Mouse (Mus musculus) T-helper 17 cell (primary cell): ENCODE results near the gene Fam207a.

Experiments used
- in situ Hi-C, 2 experiments: fragments of 300-600 bp; cut with MboI, MseI; formaldehyde crosslinking; loops; 1 replicate in 1 of 2; 2 replicates in 1 of 2; pipeline ENCODE4 v1.15.1; 2025; ENCODE audit warnings: high pct_unique_total_duplicates in 2 of 2

Fam207a gene

DNA sequence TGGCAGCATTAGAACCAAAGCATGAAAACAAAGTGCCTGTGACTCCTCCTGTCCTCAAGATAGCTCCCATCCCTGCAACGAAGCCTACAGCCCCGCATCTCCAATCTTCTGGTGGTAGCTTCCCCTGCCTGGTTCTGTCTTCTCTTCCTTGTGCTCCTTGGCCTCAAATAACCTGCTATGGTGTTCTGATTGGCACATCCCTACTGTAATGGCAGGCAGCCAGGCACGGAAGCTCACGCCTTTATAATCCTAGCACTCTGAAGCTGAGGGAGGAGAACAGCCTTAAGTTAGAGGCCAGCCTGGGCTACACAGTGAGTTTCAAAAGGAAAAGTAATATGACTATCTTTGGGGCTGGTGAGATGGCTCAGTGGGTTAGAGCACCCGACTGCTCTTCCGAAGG lies 11.4 kb downstream of the Fam207a start:
- in situ Hi-C loops: no loop called here

DNA sequence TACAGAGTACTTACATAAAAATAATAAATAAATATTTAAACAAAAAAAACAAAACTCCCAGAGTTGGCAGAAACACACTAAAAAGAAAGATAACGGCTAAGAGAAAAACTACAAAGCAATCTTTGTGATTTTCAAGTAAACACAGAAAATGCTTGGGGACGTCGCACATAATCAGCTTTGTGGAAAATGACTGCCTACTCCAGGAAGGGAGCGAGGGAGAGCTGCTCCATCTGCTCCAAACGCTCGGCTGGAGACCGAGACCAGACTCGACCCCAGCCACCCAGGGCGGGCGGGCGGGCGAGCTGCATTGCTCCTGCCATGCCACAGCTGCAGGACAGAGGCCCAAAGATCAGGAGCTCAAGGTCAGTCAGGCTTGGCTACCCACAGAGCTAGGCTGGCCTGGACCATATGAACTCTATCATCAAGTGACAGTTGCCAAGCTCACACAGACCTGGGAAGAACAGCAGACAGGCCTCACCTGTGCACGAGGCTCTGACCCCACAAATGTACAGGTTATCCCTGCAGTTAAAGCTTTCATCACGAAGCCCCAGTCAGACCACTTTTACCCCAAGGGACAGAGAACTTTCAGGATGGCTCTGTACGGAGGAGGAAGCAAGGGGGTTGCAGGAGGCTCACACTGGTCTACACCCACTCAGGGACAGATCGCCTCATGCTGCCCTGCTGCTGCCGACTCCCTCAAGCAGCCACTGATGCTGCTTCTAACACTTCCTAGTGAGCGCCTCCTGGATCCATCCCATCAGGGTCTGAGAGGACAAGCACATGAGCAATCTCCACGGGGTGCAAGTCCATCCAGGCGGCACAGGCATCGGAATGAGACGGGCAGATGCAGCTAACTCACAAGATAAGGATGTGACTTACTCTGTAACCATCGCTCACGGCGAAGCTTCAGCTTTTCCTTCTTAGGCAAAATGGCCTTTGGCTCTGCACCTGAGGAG lies 12.3 kb downstream of the Fam207a start:
- in situ Hi-C loops: no loop called here

DNA sequence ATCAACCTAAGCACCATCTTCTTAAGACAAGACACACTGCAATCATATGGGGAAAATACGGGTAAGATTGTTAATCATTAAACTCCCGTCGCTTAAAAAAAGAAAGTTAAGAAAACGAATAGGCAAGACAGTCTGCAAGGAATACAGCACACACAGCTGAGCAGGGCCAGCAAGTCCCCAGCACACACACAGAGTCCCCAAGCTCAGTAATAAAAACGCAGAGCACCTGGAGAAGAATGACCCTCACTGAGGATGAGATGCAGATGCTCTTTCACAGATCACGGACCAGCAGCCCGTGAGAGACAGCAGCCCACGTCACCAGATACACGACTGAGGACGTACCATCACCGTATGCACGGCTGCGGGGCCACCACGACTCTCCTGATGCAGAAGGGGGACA lies 14.9 kb downstream of the Fam207a start:
- in situ Hi-C loops: no loop called here

DNA sequence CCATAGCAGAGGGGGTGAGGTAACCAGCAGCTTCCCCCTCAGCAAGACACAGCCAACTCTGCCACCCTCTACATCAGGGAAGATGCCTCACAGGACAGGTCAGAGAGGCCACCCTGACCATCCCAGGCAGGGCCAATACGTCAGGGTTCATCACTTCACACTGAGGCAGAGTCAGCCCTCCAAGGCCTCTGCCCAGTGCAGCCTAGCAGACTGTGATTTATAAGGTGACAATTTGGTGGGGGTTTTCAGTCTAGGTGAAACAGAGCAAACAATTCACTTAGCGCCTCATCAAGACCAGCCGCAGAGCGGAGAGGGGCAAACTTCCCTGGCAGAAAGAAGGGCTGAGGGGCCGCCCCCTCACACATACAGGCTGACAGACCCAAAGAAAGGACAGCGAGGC lies 17.3 kb downstream of the Fam207a start:
- in situ Hi-C loops: loop anchor here (5.0 to 10.0 kb wide), 2 partner anchors 191 to 383 kb away; no protein-coding TSS in a partner anchor

DNA sequence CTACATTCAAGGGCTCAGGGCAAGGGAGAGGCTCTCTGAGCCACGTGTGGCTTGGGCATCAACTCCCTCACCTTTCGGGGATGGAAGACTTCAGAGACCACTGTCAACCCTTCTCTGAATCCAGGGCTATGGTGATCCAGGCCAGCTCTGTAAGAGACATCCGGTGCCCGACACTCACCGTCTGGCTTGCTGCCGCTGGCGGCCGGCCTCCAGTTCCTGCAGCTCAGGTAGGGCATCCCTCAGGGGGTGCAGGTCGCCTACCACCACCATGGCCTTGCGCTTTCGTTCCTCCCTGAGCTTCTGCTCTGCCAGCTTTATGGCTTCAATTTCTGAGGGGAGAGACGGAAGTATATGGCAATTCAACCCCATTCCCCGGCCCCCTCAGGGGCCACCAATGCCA lies 18.4 kb downstream of the Fam207a start:
- in situ Hi-C loops: loop anchor here (5.0 to 10.0 kb wide), 2 partner anchors 190 to 382 kb away; no protein-coding TSS in a partner anchor

DNA sequence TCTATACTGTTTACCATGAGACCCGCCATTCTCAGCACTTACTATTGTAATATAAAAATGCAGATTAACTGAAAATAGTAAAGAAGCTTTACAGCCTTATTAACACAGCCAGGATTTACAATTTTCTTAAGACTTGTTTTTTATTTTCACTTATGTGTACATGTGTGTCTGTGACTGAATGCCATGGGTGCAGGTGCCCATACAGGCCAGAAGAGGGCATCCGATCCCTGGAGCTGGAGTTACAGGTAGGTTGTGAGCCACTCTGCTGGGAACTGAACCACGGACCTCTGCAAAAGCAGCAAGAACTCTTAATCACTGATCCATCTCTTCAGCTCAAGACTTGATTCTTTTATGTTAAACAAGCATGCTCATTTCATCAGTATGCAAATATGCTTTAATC lies 22.7 kb downstream of the Fam207a start:
- in situ Hi-C loops: loop anchor here in 1 of 2 experiments (10.0 kb wide), 1 partner anchor 378 kb away; no protein-coding TSS in a partner anchor

DNA sequence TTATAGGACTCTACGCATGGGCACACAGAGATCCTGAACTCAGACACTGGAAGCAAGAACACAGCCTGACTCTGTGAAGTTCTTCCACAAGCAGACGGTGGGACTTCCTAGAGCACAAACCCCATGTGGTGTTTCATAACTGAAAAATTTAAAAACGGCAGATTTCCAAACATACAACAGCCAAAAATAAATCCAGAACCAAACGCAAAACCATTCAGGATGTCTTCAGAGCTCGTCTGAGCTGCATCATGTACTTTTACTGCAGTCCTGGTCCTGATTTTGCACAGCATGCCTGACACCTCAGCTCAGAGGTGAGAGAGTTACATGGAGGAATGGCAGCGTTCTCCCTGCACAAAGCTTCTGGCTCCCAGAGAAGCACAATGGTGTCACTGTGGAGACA lies 24.0 kb downstream of the Fam207a start:
- in situ Hi-C loops: loop anchor here in 1 of 2 experiments (10.0 kb wide), 1 partner anchor 377 kb away; no protein-coding TSS in a partner anchor

DNA sequence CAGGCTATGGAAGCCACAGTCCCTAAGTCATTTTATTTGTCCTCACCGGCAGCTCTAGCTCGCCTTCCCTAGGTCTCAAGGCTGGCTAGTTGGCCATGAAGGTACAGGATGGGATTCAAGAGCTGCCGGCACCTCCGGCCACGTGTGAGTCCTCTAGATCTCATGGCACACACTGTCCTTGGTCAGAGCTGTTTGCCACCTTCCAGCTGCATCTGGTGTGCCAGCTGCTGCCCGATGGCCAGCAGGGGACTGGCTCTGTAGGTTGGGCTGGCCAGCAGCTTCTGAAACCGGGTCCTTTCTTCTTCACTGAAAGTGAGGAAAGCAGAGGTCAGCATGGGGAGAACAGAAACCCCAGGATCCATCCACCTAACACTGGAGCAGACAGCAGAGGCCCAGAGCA lies 27.4 kb downstream of the Fam207a start:
- in situ Hi-C loops: no loop called here

DNA sequence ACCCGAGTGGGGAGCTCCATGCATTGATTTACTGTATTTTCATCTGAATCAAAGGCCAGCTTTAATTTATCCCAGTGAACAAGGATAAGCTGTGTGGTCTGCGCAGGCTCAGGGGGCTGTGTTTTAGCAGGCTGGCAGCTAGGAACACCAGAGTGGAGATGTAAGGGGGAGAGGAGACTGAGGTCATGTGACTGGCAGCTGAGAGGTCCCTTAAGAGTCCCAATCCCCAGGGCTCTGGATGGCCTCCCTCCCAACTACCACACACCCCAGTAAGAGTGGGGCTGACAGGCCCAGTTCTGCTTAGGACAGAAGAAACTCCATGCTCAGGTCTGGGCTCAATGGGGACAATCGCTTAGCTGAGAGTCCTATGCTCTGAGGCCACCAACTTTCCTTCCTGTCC lies 29.8 kb downstream of the Fam207a start:
- in situ Hi-C loops: no loop called here

DNA sequence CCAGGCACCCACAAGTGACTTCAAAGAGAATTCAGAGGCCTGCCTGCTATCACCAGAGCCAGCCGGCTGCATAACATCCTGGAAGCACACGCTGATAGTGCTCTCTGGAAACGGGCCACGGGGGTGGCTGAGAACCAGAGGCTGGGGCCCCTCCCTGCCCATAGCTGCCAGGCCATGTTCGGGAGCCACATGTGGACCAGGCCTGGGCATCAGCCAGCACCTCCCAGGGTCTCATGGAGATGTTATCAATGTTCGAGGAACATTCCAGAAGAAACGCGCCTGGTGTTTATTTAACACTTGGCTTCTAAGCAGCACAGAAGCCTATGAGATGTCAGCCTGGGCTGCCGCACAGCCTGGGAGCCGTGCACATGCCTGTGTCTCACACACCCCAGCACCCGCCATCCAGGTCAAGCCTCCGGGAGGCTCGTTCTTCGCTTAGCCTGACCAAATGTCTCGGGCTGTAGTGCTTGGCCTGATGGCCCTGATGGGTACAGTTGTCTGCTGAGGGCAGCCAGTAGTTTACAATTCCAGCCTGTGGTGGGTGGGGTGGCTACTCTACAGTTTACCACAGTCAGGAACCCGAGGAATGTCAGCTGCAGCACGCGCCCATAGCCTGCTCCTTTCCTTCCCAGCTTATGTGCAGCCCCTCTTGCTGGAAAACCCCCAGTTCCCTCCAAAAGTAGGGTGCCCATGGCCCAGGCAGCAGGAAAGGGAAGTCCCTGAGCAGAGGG lies 31.2 kb downstream of the Fam207a start:
- in situ Hi-C loops: no loop called here

DNA sequence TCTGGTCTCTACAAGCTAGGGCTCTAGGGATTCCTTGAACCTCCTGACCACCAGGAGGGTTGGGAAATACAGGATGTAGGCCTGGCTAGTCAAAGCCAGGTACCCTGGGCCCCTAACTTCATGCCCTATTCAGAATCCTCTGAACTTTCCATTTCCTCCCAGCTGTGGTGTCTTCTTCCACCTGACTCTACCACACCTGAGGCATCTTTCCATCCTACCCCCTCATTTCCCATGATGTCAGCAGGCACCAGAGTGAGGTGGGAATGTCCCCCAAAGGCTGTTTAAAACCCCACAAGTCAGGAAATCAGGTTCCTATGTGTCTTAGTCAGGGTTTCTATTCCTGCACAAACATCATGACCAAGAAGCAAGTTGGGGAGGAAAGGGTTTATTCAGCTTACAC lies 33.8 kb downstream of the Fam207a start:
- in situ Hi-C loops: no loop called here

DNA sequence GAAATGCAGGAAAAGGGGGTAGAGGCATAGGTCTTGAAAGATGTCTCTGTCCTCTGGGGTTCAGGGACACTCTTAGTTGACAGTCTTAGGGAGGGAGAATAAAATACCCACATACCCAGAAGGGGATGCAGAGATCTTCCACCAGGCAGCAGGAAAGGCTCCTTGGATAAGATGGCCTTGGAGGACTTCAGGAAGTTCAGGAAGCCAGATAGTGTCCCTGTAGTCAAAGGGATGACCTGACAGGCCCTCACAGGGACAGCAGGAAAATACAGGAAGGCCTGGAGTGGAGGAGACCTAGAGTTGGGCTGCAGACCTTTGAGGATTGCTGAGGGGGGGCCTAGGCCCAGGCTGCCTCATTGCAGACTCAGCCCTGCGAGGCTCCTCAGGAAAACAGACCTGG lies 35.6 kb downstream of the Fam207a start:
- in situ Hi-C loops: no loop called here

DNA sequence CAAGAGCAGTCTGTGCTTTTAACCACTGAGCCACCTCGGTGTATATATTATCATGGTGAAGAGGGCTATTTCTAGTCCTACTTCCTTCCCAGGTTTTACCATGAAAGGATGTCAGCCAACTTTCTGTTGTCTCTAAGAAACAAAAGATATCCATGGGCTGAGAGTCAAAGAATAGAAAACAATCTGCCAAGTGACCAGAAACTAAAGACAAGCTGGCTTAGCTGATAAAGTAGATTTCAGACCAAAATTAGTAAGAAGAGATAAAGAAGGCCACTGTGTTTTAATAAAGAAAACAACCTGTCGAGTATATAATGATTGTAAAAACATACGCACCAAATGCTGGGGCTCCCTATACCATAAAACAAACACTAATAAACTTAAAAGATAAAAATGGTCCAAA lies 38.7 kb downstream of the Fam207a start:
- in situ Hi-C loops: no loop called here

DNA sequence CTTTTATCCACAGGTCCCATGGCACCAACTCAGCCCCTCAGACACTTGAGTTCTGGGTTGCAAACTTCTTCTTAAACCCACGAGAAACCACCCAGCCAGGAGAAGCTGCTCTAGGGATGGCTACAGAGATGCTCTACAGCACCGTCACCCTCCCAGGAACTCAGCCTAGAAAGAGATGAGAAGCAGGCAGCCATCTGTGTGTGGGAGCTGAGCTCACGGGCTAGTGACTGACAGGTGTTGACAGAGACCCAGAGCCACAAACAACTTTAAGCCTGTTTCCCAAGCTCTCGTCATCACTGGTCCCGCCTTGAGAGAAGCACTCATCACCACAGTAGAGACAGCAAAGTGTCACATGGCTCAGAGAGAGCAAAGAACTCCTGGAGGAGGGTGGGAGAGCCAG lies 43.4 kb downstream of the Fam207a start:
- in situ Hi-C loops: loop anchor here in 1 of 2 experiments (25.0 kb wide), 1 partner anchor 660 kb away; no protein-coding TSS in a partner anchor

DNA sequence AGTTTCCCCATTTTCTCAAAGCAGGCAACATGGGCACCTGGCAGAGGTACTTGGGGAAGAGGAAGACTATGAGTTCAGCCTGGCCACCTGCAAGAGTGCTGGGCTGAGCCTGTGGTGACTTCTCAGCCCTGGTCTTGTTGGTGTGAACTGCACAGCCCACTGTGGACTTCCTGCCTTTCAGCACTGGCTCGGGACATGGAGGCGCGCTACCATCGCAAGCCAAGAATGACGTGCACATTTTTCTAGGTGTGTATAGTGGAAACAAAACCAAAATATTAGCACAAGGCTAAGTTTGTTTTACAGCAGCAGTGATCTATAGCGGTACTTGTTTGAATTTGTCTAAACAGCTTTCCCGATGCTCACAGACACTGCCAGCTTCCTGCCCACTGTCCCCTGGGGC lies 44.1 kb downstream of the Fam207a start:
- in situ Hi-C loops: loop anchor here in 1 of 2 experiments (25.0 kb wide), 1 partner anchor 659 kb away; no protein-coding TSS in a partner anchor

DNA sequence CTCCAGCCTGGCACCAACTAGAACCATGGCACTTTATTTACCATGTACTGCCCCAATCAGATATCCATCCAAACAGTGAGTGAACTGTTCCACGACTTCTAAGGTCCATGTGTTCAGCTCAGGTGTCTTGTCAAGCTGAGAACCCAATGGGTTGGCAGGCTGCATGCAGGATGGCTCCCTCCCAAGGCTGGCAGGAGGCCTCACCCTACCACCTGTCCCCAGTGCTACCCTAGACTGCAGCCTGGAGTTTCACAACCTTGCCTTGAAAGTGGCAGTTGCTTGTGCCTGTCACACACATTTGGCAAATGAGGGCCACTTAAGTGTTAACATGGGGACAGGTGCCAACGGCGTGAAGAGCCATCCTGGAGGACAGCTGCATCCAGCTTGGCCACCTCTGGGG lies 44.8 kb downstream of the Fam207a start:
- in situ Hi-C loops: loop anchor here in 1 of 2 experiments (25.0 kb wide), 1 partner anchor 658 kb away; no protein-coding TSS in a partner anchor

DNA sequence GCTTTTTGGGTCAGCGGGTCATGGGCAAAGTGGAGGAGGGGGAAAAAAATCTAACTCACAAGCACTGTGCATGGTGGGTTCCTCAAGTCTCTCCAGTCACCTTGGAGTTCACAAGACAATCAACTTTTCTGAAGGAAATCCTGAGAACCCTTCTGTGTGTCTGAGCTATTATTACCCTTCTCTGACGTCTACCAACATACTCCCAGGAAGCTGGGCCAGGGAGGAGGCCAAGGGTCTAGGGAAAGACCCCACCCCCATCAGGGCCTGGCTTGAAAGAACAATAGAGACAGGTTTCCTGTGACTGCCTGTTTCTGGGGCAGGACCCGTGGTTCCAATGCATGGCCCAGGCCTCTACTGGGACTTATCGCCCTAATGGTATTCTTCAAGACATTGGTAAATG lies 46.9 kb downstream of the Fam207a start:
- in situ Hi-C loops: loop anchor here (10.0 to 25.0 kb wide), 2 partner anchors 334 to 656 kb away; no protein-coding TSS in a partner anchor

DNA sequence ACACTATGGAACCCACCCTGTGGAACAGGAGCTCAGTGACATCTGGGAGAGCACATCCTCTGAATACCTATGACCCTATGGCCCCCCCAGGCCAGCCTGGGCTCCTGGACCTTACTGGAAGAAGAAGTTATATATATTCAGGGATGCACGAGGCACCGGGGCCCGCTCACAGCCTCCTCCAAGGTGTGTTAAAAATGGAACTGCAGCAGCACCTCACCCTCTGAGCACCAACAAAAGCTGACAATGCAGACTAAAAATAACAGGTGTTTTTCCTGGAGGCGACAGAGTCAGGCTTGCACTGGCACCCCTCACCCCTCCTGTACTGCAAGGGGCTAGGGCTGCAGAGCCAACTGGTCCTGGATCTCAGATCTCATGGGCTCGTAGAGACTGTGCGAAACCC lies 48.2 kb downstream of the Fam207a start:
- in situ Hi-C loops: loop anchor here (10.0 to 25.0 kb wide), 2 partner anchors 333 to 655 kb away; no protein-coding TSS in a partner anchor

DNA sequence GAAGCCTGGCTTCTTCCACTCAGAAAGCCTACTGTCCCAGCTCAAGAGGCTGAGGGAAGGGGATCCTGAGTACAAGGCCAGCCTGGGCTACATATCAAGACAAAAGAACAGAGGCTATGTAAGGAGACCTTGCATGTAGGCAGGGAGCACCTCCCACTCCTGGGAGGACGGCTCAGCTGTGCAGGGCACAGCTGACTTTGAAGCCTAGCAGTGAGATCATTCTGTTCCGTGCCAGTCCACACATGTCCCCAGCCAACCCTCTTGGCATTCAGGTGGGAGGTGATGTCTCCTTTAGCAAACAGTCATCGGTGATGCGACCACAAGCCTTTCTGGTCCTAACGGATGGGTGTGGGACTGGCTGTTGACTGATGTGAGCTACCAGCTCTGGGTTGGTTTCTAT lies 49.7 kb downstream of the Fam207a start:
- in situ Hi-C loops: loop anchor here (10.0 to 25.0 kb wide), 2 partner anchors 331 to 654 kb away; no protein-coding TSS in a partner anchor

DNA sequence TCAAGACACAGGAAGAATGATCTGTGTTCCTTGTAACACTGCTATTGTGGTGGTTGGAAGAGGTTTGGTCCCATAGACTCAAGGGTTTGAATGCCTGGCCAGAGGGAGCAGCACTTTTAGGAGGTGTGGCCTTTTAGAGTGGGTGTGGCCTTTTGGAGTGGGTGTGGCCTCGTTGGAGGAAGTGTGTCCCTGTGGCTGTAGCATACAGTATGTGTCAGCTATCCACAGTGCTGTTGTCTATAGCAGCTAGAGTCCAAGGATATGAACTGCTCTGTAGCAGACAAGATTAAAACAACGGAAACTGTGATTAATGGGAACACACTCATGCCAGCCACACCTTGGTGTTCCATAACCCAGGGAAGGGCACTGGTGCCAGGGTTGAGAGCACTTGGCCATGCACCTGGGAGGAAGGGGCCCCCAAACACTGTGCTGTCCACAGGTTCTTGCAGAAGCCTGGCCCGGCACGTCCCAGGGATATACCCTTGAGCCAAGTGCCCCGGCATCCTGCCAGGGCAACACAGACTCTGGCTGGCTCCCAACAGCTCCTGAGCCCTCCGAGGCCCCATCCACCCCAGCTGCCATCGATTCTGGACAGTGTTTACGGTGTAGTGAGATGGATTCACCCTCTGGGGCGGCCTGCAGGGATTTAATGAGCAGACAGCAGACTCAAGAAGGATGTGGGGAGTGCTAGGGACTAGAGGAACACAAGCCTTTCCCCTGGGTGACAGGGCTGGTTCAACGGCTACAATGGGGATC lies 51.2 kb downstream of the Fam207a start:
- in situ Hi-C loops: loop anchor here (10.0 to 25.0 kb wide), 2 partner anchors 330 to 652 kb away; no protein-coding TSS in a partner anchor

DNA sequence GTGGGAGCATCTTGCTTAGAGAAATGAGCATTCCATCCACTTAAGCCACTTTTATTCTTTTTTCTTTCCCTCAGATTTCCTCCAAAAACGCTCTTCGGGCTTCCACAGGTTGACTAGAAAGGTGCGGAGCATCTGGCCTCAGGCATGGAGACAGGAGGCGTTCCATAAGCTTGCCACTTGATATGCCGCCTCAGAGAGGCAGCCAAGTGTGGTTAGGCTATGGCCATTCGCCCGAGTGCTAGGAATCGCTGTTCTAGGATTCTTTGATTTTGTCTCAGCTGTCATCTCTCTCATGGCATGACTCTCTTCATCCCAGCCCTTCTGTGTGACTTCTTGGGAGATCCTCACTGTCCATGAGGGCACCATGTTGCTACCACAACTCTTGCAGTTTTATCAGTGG lies 54.4 kb downstream of the Fam207a start:
- in situ Hi-C loops: loop anchor here (10.0 to 25.0 kb wide), 2 partner anchors 326 to 649 kb away; no protein-coding TSS in a partner anchor
